Comparison of ENCODE assay signal across 16 mouse cellular contexts in the genomic region with DNA sequence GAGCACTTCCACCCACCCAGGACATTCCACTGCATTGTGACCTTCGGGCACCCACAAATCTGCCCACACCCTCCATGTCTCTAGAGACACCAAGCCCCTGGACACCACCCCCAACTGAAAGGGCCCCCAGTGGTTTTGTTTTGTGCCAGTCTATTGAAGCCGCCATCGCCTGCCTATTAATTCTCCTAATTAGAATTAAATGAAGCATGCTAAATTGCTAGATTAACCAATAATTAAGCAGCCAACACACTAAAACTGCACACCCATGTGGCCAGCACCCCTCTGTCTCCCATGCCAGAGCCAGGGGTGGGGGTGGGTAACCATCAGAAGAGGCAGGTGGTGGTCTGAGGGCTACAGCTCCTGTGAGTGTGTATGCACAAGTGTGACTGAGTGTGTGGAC.
DNase-seq lines count a peak whose midpoint lies in the region; ATAC-seq lines count a peak whose summit lies in the region.
"Had no signal": no experiment of that assay in that cellular context is flagged by ENCODE, and none has a peak within 500 bp of the region (broad histone marks: within the 10 kb centered on the region; RNA-seq: fewer than 3 reads in every experiment).

No protein-coding gene starts in this region.

- H3K27me3 ChIP-seq in forebrain, embryonic 11.5 days (ENCODE audit: control insufficient read depth, insufficient read depth, low read length): peaks cover 82% of the 10 kb centered on the region
- H3K27me3 ChIP-seq in forebrain, embryonic 10.5 days (ENCODE audit: poor library complexity, severe bottlenecking): peaks cover 100% of the 10 kb centered on the region
- H3K27me3 ChIP-seq in limb, embryonic 12.5 days: peaks cover 93% of the 10 kb centered on the region
- H3K27me3 ChIP-seq in limb, embryonic 10.5 days (ENCODE audit: low read depth, poor library complexity, severe bottlenecking): peaks cover 72% of the 10 kb centered on the region
- peaks cover 88% of the 10 kb centered on the region for H3K27me3 ChIP-seq in neural tube, embryonic 13.5 days

- H3K9ac ChIP-seq in forebrain, embryonic 11.5 days (ENCODE audit: low read length): no peak overlapping the region
- H3K9ac ChIP-seq in limb, embryonic 12.5 days (replicated peaks): no peak overlapping the region
- no peak overlapping the region for H3K9ac ChIP-seq in neural tube, embryonic 13.5 days
- H3K9ac ChIP-seq: embryonic facial prominence, embryonic 13.5 days; kidney, embryonic 15.5 days; limb, embryonic 15.5 days; liver, embryonic 14.5 days; lung, embryonic 14.5 days; midbrain, embryonic 12.5 days had no signal

- H3K9me3 ChIP-seq in forebrain, embryonic 11.5 days (ENCODE audit: control insufficient read depth, low read length): no peaks in the 10 kb centered on the region
- H3K9me3 ChIP-seq in forebrain, embryonic 10.5 days: no peaks in the 10 kb centered on the region
- H3K9me3 ChIP-seq in limb, embryonic 12.5 days: no peaks in the 10 kb centered on the region
- no peaks in the 10 kb centered on the region for H3K9me3 ChIP-seq in limb, embryonic 10.5 days (replicated peaks)
- H3K9me3 ChIP-seq in neural tube, embryonic 13.5 days: no peaks in the 10 kb centered on the region
- H3K9me3 ChIP-seq: embryonic facial prominence, embryonic 13.5 days; heart, embryonic 10.5 days; kidney, embryonic 15.5 days; limb, embryonic 15.5 days; midbrain, embryonic 12.5 days had no signal

- DNase-seq in forebrain, embryonic 11.5 days (ENCODE audit: low spot score): peak; percentile 67
- no peak for DNase-seq in forebrain, embryonic 10.5 days (ENCODE audit: extremely low spot score, low spot score)
- DNase-seq in limb, embryonic 10.5 days (ENCODE audit: low spot score): no peak
- no peak for DNase-seq in kidney, adult 18-20 months
- no peak for DNase-seq in heart, postnatal 4 days

- H3K36me3 ChIP-seq in forebrain, embryonic 11.5 days (ENCODE audit: control insufficient read depth, insufficient read depth, low read length): no peaks in the 10 kb centered on the region
- no peaks in the 10 kb centered on the region for H3K36me3 ChIP-seq in forebrain, embryonic 10.5 days (replicated peaks)
- H3K36me3 ChIP-seq in limb, embryonic 12.5 days: no peaks in the 10 kb centered on the region
- no peaks in the 10 kb centered on the region for H3K36me3 ChIP-seq in limb, embryonic 10.5 days
- no peaks in the 10 kb centered on the region for H3K36me3 ChIP-seq in neural tube, embryonic 13.5 days
- H3K36me3 ChIP-seq: embryonic facial prominence, embryonic 13.5 days; heart, embryonic 10.5 days; kidney, embryonic 15.5 days; limb, embryonic 15.5 days; midbrain, embryonic 12.5 days had no signal

- no peak overlapping the region for H3K4me2 ChIP-seq in forebrain, embryonic 11.5 days (ENCODE audit: low read depth, low read length, severe bottlenecking)
- H3K4me2 ChIP-seq in limb, embryonic 12.5 days: no peak overlapping the region
- no peak overlapping the region for H3K4me2 ChIP-seq in neural tube, embryonic 13.5 days
- H3K4me2 ChIP-seq: embryonic facial prominence, embryonic 13.5 days; kidney, embryonic 15.5 days; limb, embryonic 15.5 days; lung, embryonic 14.5 days; midbrain, embryonic 12.5 days had no signal

- H3K4me1 ChIP-seq in forebrain, embryonic 11.5 days (replicated peaks; ENCODE audit: control insufficient read depth, insufficient read depth, low read length): no peaks in the 10 kb centered on the region
- H3K4me1 ChIP-seq in forebrain, embryonic 10.5 days: peaks cover 36% of the 10 kb centered on the region
- H3K4me1 ChIP-seq in limb, embryonic 12.5 days (replicated peaks): peaks cover 8% of the 10 kb centered on the region; the same call in 1 of the 2 replicates
- H3K4me1 ChIP-seq in limb, embryonic 10.5 days: peaks cover 22% of the 10 kb centered on the region
- peaks cover 43% of the 10 kb centered on the region for H3K4me1 ChIP-seq in neural tube, embryonic 13.5 days (replicated peaks)
- H3K4me1 ChIP-seq: embryonic facial prominence, embryonic 13.5 days had no signal

- no peak overlapping the region for H3K27ac ChIP-seq in forebrain, embryonic 11.5 days (ENCODE audit: low read depth, low read length)
- H3K27ac ChIP-seq in forebrain, embryonic 10.5 days: no peak overlapping the region
- H3K27ac ChIP-seq in limb, embryonic 12.5 days: no peak overlapping the region
- no peak overlapping the region for H3K27ac ChIP-seq in limb, embryonic 10.5 days
- H3K27ac ChIP-seq in neural tube, embryonic 13.5 days (replicated peaks): no peak overlapping the region
- H3K27ac ChIP-seq: embryonic facial prominence, embryonic 13.5 days; heart, embryonic 10.5 days; kidney, embryonic 15.5 days; limb, embryonic 15.5 days; liver, embryonic 14.5 days; midbrain, embryonic 12.5 days; stomach, postnatal 0 days had no signal

- 26% methylated on average over 3 of the region's 3 CpGs for WGBS in forebrain, embryonic 11.5 days
- 65% methylated on average over 3 of the region's 3 CpGs for WGBS in forebrain, embryonic 10.5 days
- WGBS in limb, embryonic 12.5 days: 85% methylated on average over 3 of the region's 3 CpGs
- WGBS in limb, embryonic 10.5 days: 96% methylated on average over 3 of the region's 3 CpGs
- 47% methylated on average over 3 of the region's 3 CpGs for WGBS in neural tube, embryonic 13.5 days

- no peak overlapping the region for H3K4me3 ChIP-seq in forebrain, embryonic 11.5 days (ENCODE audit: low read depth, low read length)
- no peak overlapping the region for H3K4me3 ChIP-seq in forebrain, embryonic 10.5 days
- no peak overlapping the region for H3K4me3 ChIP-seq in limb, embryonic 12.5 days (replicated peaks)
- no peak overlapping the region for H3K4me3 ChIP-seq in limb, embryonic 10.5 days
- no peak overlapping the region for H3K4me3 ChIP-seq in neural tube, embryonic 13.5 days
- H3K4me3 ChIP-seq: embryonic facial prominence, embryonic 13.5 days; heart, embryonic 10.5 days; kidney, embryonic 15.5 days; limb, embryonic 15.5 days; midbrain, embryonic 12.5 days had no signal

- ATAC-seq in forebrain, embryonic 11.5 days (replicated peaks; ENCODE audit: low FRiP score): peak; percentile 35
- ATAC-seq in limb, embryonic 12.5 days (ENCODE audit: insufficient number of reproducible peaks, insufficient read depth, low FRiP score, low TSS enrichment, low read depth): 0 out of 2 replicates have a peak, but pooled peaks have one; percentile 22
- ATAC-seq in neural tube, embryonic 13.5 days (ENCODE audit: low read depth): peak; percentile 4; the same call in 1 of the 2 replicates
- ATAC-seq: intestine, postnatal 0 days had no signal
